Mouse (Mus musculus): ENCODE results near the gene Zbed3. TPM values are rescaled to one million over a fixed set of nuclear protein-coding genes. Genes with fewer than 3 reads are reported as not detected.
A peak's percentile ranks its signal among the peaks of the same experiment; 100 is the strongest.
"Not testable (repeated sequence)": the region's sequence is repeated elsewhere in the genome, so short reads cannot be mapped to it uniquely, and the experiment has no call there.

Gene Zbed3
- polyA plus RNA-seq, 1 experiment, result 26.1 TPM

GRCm38 (mm10) chr13:95358223-95358622 lies 34.8 kb downstream of the Zbed3 start:
- DNase-seq, result no peak
- no peaks in the 10 kb centered on the region for H3K4me1 ChIP-seq (ENCODE audit: control insufficient read depth, insufficient read depth, low read length)
- TF ChIP-seq CTCF (IDR thresholded peaks at IDR 0.05; ENCODE audit: insufficient read depth, low read length) (no peak), POLR2A (IDR thresholded peaks at IDR 0.05; ENCODE audit: borderline replicate concordance, extremely low read depth, low read depth, low read length) (no peak)
- H3K4me3 ChIP-seq (replicated peaks; ENCODE audit: extremely low read depth, low read depth, low read length), result no peak overlapping the region
- WGBS, result 59% methylated on average over 2 of the region's 2 CpGs

- H3K4me1 ChIP-seq (ENCODE audit: control insufficient read depth, insufficient read depth, low read length), result no peaks in the 10 kb centered on the region
- no peak overlapping the region for H3K4me3 ChIP-seq (replicated peaks; ENCODE audit: extremely low read depth, low read depth, low read length)
- WGBS, result 86% methylated on average over 4 of the region's 4 CpGs
- TF ChIP-seq CTCF (IDR thresholded peaks at IDR 0.05; ENCODE audit: insufficient read depth, low read length) (no peak), POLR2A (IDR thresholded peaks at IDR 0.05; ENCODE audit: borderline replicate concordance, extremely low read depth, low read depth, low read length) (no peak)
- no peak for DNase-seq
These were observed 40.0 kb downstream of the Zbed3 start for GRCm38 (mm10) chr13:95363440-95363839.

- no peak for DNase-seq
- WGBS, result 89% methylated on average over 8 of the region's 8 CpGs
- TF ChIP-seq CTCF (IDR thresholded peaks at IDR 0.05; ENCODE audit: insufficient read depth, low read length) (no peak), POLR2A (IDR thresholded peaks at IDR 0.05; ENCODE audit: borderline replicate concordance, extremely low read depth, low read depth, low read length) (no peak)
These were observed 42.9 kb downstream of the Zbed3 start for GRCm38 (mm10) chr13:95366356-95366755.

GRCm38 (mm10) chr13:95374701-95375553 lies 51.5 kb downstream of the Zbed3 start, which contains the start of gene Aggf1:
TSS of gene Aggf1 (minus strand) at chr13:95375352.
- under 1% methylated on average over 85 of the region's 86 CpGs for WGBS
- no peak for TF ChIP-seq CTCF (IDR thresholded peaks at IDR 0.05; ENCODE audit: insufficient read depth, low read length)
- peak; percentile 82; the same call in 1 of the 2 replicates for TF ChIP-seq POLR2A (IDR thresholded peaks at IDR 0.05; ENCODE audit: borderline replicate concordance, extremely low read depth, low read depth, low read length)

More at GRCm38 (mm10) chr13:95366356-95366755, 42.9 kb downstream of the Zbed3 start:
- Histone ChIP-seq H3K4me1 (ENCODE audit: control insufficient read depth, insufficient read depth, low read length) (no peaks in the 10 kb centered on the region), H3K4me3 (replicated peaks; ENCODE audit: extremely low read depth, low read depth, low read length) (no peak overlapping the region)

GRCm38 (mm10) chr13:95375554-95375914 lies 52.1 kb downstream of the Zbed3 start:
- TF ChIP-seq CTCF (IDR thresholded peaks at IDR 0.05; ENCODE audit: insufficient read depth, low read length) (no peak), POLR2A (IDR thresholded peaks at IDR 0.05; ENCODE audit: borderline replicate concordance, extremely low read depth, low read depth, low read length) (no peak)
- peak overlapping the region; percentile 96 for H3K4me3 ChIP-seq (replicated peaks; ENCODE audit: extremely low read depth, low read depth, low read length)
- WGBS, result 20% methylated on average over 6 of the region's 6 CpGs
- peaks cover 11% of the 10 kb centered on the region for H3K4me1 ChIP-seq (ENCODE audit: control insufficient read depth, insufficient read depth, low read length)
- DNase-seq, result no peak

More at GRCm38 (mm10) chr13:95374701-95375553, 51.5 kb downstream of the Zbed3 start, which contains the start of gene Aggf1:
- peaks cover 11% of the 10 kb centered on the region for H3K4me1 ChIP-seq (ENCODE audit: control insufficient read depth, insufficient read depth, low read length)
- DNase-seq, result peak; percentile 90
- peak within 1 kb of the TSS; percentile 96 for H3K4me3 ChIP-seq (replicated peaks; ENCODE audit: extremely low read depth, low read depth, low read length)

DNA sequence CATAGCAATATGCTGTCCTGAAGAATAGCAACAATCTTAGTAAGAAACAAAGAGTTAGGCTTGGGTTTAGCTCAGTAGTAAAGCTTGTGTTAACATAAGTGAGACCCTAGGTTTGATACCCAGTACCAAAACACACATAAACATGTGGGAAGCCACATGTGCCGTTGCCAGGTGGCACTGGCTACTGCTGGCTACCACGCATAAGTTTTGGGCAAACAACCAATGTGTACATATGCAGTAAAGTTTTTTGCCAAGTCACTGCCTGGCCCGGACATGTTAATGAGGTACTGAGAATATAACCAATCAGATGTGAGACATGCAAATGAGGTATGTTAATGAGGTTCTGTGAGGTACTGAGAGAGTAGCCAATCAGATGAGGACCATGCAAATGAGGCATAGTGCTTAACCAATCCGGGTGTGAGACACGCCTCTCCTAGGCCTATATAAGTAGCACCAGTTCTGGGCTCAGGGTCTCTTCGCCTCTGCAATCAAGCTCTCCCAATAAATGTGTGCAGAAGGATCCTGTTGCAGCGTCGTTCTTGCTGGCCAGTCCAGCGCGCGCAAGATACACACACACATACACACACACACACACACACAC lies 53.4 kb downstream of the Zbed3 start:
- DNase-seq; H3K4me3 ChIP-seq (replicated peaks; ENCODE audit: extremely low read depth, low read depth, low read length): not testable (repeated sequence)
- H3K4me1 ChIP-seq (ENCODE audit: control insufficient read depth, insufficient read depth, low read length), result peaks cover 11% of the 10 kb centered on the region
- WGBS, result 92% methylated on average over 11 of the region's 11 CpGs

DNA sequence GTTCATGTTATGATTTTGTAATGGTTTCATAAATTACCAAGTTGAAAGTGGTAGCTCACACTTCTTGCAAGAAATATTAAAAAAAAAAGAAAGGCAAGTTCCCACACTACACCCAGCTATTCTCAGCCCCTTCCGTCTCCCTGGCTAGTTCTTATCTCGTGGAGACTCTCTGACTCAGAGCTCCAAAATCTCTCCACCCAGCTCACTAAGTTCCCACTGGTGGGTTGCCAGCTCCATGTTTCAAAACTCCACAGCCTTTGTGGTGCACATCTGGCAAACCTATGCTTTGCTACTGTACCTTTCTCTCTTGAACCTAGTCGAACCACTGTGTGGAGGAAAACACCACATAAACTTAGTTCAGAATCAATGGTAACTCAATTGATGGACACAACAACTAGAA lies 55.3 kb downstream of the Zbed3 start:
- no peak for TF ChIP-seq CTCF (IDR thresholded peaks at IDR 0.05; ENCODE audit: insufficient read depth, low read length)
- no peak for TF ChIP-seq POLR2A (IDR thresholded peaks at IDR 0.05; ENCODE audit: borderline replicate concordance, extremely low read depth, low read depth, low read length)
- peaks cover 4% of the 10 kb centered on the region for H3K4me1 ChIP-seq (ENCODE audit: control insufficient read depth, insufficient read depth, low read length)
- 69% methylated on average over 3 of the region's 3 CpGs for WGBS
- DNase-seq, result no peak
- no peak overlapping the region for H3K4me3 ChIP-seq (replicated peaks; ENCODE audit: extremely low read depth, low read depth, low read length)

- WGBS, result 42% methylated on average over 5 of the region's 5 CpGs
- no peak for DNase-seq
- no peak overlapping the region for H3K4me3 ChIP-seq (replicated peaks; ENCODE audit: extremely low read depth, low read depth, low read length)
- no peaks in the 10 kb centered on the region for H3K4me1 ChIP-seq (ENCODE audit: control insufficient read depth, insufficient read depth, low read length)
- TF ChIP-seq CTCF (IDR thresholded peaks at IDR 0.05; ENCODE audit: insufficient read depth, low read length), result no peak
- TF ChIP-seq POLR2A (IDR thresholded peaks at IDR 0.05; ENCODE audit: borderline replicate concordance, extremely low read depth, low read depth, low read length), result no peak
These were observed 59.0 kb downstream of the Zbed3 start for GRCm38 (mm10) chr13:95382418-95382817.

Other genes starting within 250 kb of the Zbed3 start
- 38.8 and 52.6 TPM in 2 replicates for gene Pde8b, start 73.3 kb upstream of the Zbed3 start, polyA plus RNA-seq (2012; rRNA removed)
- 18.2 TPM in 2 replicates for gene Aggf1, start 51.7 kb downstream of the Zbed3 start, polyA plus RNA-seq (2012; rRNA removed)
- not detected in 2 replicates for gene Crhbp, start 121.3 kb downstream of the Zbed3 start, polyA plus RNA-seq (2012; rRNA removed)
- 0.49 TPM in 1 of 2 replicates, not detected in the other for gene S100z, start 155.1 kb downstream of the Zbed3 start, polyA plus RNA-seq (2012; rRNA removed)
- gene F2rl1, start 201.6 kb downstream of the Zbed3 start, polyA plus RNA-seq (2012; rRNA removed), result 10.7 and 12.4 TPM in 2 replicates